Mouse (Mus musculus) heart, postnatal 0 days (tissue): ENCODE data around the gene Serpinh1. TPM values are rescaled to one million over a fixed set of nuclear protein-coding genes. Genes with fewer than 3 reads are reported as not detected.

Source experiments
- ATAC-seq: fragments of 200-750 bp; cut with Nextera tagmentation; 2 replicates; pipeline ENCODE4 v1.8.0; 2017; ENCODE audit warnings: low read depth, moderate number of reproducible peaks, moderate library complexity; ENCODE audit not compliant: insufficient read depth
- DNase-seq: peaks from one replicate; pipeline ENCODE4 v3.0.0-alpha.2; 2016; ENCODE audit warnings: low spot score
- H3K27ac ChIP-seq: fragments of 300-500 bp; sonication (generic); 2 replicates; pipeline ENCODE4 v1.5.1; 2014; ENCODE audit warnings: low read depth, mild to moderate bottlenecking
- H3K27me3 ChIP-seq: fragments of 300-500 bp; sonication (generic); 2 replicates; pipeline ENCODE4 v1.6.1; 2014; ENCODE audit warnings: low read length, mixed read lengths; ENCODE audit not compliant: control insufficient read depth, insufficient read depth
- H3K36me3 ChIP-seq: fragments of 300-500 bp; sonication (generic); replicated peaks from 2 replicates; pipeline ENCODE4 v1.6.1; 2014; ENCODE audit warnings: low read length, mixed read lengths; ENCODE audit not compliant: control insufficient read depth, insufficient read depth
- H3K4me1 ChIP-seq: fragments of 300-500 bp; sonication (generic); 2 replicates; pipeline ENCODE4 v1.6.1; 2014; ENCODE audit warnings: antibody characterized with exemption; ENCODE audit not compliant: control insufficient read depth, insufficient read depth
- H3K4me2 ChIP-seq: fragments of 300-500 bp; sonication (generic); 2 replicates; pipeline ENCODE4 v1.6.1; 2014; ENCODE audit warnings: low read depth, mild to moderate bottlenecking, low read length, moderate library complexity
- H3K4me3 ChIP-seq: fragments of 300-500 bp; sonication (generic); 2 replicates; pipeline ENCODE4 v1.5.1; 2014; ENCODE audit warnings: low read depth, low read length
- H3K9ac ChIP-seq: fragments of 300-500 bp; sonication (generic); replicated peaks from 2 replicates; pipeline ENCODE4 v1.6.1; 2014; ENCODE audit warnings: low read depth, low read length, mixed read lengths
- H3K9me3 ChIP-seq: fragments of 300-500 bp; sonication (generic); replicated peaks from 2 replicates; pipeline ENCODE4 v1.6.1; 2016; ENCODE audit warnings: low read length; ENCODE audit not compliant: control insufficient read depth
- CTCF ChIP-seq: IDR thresholded peaks from 2 replicates; pipeline ENCODE4 v1.5.1; 2016; ENCODE audit warnings: antibody characterized with exemption, control low read depth, low read depth
- EP300 ChIP-seq: IDR thresholded peaks from 2 replicates; pipeline ENCODE4 v1.6.1; 2016; ENCODE audit warnings: antibody characterized with exemption, low read depth
- WGBS: fragments of 180-500 bp; shearing (Covaris S2); extraction: QIAGEN DNeasy Blood & Tissue Kit; methylation state at CpG from one replicate; pipeline ENCODE4 v1.1.7; 2014; 5-methylcytosine and 5-hydroxymethylcytosine counted together
- polyA plus RNA-seq: library from polyadenylated mRNA; unstranded; fragments of >200 nt; fragmentation: Nextera tagmentation; extraction: Ambion mirVana; gene quantifications from 2 replicates; pipeline ENCODE4 v1.2.1, GENCODE M21; 2015
- total RNA-seq: library from RNA; depleted of rRNA; stranded (reverse); fragments of >200 nt; gene quantifications from 2 replicates; pipeline ENCODE4 v1.2.3, GENCODE M21; 2014; ENCODE audit warnings: low replicate concordance

The Serpinh1 gene
- total and polyA plus RNA-seq, 2 experiments from 2014 or later: 522 to 811 TPM

DNA sequence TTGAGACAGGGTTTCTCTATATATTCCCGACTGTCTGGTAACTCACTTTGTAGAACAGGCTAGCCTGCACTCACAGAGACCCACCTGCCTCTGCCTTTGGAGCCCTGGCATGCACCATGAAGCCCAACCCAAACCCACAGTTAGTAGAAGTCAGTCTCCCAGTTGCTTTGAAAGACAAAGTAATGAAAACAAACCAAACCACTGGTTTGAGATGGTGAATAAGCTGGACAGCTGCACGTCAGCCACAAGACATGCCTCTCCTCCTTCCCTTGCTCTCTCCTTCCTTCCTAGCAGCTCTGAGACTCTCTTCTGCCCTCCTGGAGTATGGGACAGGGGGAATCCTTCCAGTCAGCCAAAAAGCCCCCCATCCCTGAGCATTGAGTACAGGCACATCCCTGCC lies 9.1 kb upstream of the Serpinh1 start:
- TF ChIP-seq EP300: no peak
- no peak for TF ChIP-seq CTCF
- H3K9me3 ChIP-seq: no peaks in the 10 kb centered on the region
- ATAC-seq (no peak), DNase-seq (no peak)
- 86% methylated on average over 2 of the region's 2 CpGs for WGBS
- H3K4me3 ChIP-seq: no peak overlapping the region
- no peaks in the 10 kb centered on the region for H3K27me3 ChIP-seq
- no peaks in the 10 kb centered on the region for H3K36me3 ChIP-seq
- no peak overlapping the region for H3K27ac ChIP-seq
- peaks cover 18% of the 10 kb centered on the region for H3K4me1 ChIP-seq
- no peak overlapping the region for H3K9ac ChIP-seq
- H3K4me2 ChIP-seq: no peak overlapping the region

DNA sequence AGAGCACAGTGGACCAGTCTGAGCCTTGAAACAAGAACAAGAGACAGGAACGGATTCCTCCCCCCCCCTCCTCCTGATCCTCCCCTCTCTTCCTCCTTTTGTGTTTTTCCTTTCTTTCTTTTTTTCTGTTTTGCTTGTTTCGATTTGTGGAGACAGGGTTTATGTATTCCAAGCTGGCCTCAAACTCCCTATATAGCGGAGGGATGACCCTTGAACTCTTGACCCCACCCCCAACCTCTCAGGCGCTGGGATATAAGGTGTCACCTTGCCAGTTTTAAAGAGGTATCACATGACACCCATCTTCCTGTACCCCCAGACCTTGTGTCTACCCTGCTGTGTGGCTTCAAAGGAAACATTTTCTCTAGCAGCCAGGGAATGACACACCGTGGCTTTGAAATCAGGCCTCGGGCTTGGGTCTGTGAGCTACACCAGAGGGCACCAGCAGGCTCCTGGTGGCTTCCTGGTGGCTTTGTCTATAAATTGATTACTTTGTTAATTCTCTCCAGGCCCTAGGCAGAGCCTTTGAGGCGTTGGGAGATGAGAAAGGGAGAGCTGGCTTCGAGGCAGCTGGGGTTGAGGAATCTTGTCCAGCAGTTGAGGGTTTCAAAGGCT lies 7.9 kb upstream of the Serpinh1 start:
- Histone ChIP-seq H3K4me2 (no peak overlapping the region), H3K9ac (0 out of 2 replicates have a peak overlapping the region, but pooled peaks have one; percentile 3), H3K4me1 (peaks cover 30% of the 10 kb centered on the region), H3K27ac (peak overlapping the region; percentile 90), H3K27me3 (no peaks in the 10 kb centered on the region), H3K9me3 (no peaks in the 10 kb centered on the region), H3K4me3 (no peak overlapping the region), H3K36me3 (no peaks in the 10 kb centered on the region)
- 49% methylated on average over 8 of the region's 8 CpGs for WGBS
- ATAC-seq (no peak), DNase-seq (no peak)
- TF ChIP-seq EP300 (no peak), CTCF (no peak)

DNA sequence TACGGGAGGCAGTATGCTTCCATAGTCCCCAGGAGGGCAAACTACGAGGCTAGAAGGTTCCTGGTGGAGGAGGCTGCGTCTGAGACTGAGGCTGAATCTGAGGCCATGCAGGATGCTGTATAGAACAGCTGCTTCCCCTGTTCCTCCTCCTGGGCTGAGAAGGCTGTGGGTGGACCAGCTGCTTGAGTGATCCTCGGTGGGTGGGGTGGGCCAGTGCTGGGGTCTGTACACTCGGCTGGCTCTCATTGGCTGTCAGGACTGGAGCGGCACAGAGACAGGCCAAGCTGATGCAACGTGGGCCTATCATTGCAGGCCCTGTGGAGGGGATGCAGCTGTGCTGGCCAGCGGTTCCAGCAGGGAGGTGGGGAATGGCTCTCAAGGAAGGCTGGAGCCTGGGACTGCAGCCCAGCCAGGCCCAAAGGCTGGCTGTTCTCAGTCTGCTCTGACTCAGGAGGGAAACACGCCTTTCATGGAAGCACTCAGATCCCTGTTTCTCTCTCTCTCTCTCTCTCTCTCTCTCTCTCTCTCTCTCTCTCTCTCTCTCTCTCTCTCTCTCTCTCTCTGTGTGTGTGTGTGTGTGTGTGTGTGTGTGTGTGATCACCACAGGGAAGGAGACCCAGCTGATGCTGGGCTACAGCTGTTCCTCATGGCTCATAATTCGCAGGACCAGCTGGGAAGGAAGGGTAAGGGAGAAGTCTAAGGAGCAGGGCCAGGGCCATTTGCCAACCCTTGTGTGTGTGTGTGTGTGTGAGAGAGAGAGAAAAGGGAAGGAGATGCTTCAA lies 7.2 kb upstream of the Serpinh1 start:
- Histone ChIP-seq H3K4me3 (no peak overlapping the region), H3K27me3 (no peaks in the 10 kb centered on the region), H3K36me3 (no peaks in the 10 kb centered on the region), H3K9me3 (no peaks in the 10 kb centered on the region), H3K4me1 (peaks cover 35% of the 10 kb centered on the region), H3K4me2 (no peak overlapping the region), H3K27ac (peak overlapping the region; percentile 90), H3K9ac (0 out of 2 replicates have a peak overlapping the region, but pooled peaks have one; percentile 3)
- WGBS: 19% methylated on average over 10 of the region's 10 CpGs
- ATAC-seq (peak; percentile 83), DNase-seq (peak; percentile 92)
- TF ChIP-seq CTCF (no peak), EP300 (peak; percentile 62; the same call in 1 of the 2 replicates)

DNA sequence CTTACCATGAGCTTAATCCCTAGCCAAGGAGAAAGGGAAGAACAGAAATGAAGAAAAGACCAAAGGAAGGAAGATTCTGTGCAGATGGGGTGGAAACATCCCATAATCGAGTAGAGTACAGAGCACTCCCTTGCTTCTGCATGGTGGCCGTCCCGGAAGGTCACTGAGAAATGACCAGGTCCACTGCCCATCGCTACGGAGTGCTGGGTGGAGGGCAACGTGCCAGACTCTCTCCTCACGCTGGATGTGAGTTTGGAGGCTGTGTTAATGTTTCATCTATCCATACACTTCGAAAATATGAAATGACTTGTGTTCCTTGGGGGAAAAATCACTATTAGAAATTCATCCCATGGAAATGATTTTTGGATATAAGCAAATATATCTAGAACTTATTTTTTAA lies 5.3 kb upstream of the Serpinh1 start:
- TF ChIP-seq EP300 (no peak), CTCF (no peak)
- Histone ChIP-seq H3K27ac (no peak overlapping the region), H3K9me3 (no peaks in the 10 kb centered on the region), H3K4me3 (no peak overlapping the region), H3K27me3 (no peaks in the 10 kb centered on the region), H3K4me1 (peaks cover 51% of the 10 kb centered on the region), H3K9ac (no peak overlapping the region), H3K36me3 (no peaks in the 10 kb centered on the region), H3K4me2 (no peak overlapping the region)
- 84% methylated on average over 8 of the region's 8 CpGs for WGBS
- ATAC-seq (no peak), DNase-seq (no peak)

DNA sequence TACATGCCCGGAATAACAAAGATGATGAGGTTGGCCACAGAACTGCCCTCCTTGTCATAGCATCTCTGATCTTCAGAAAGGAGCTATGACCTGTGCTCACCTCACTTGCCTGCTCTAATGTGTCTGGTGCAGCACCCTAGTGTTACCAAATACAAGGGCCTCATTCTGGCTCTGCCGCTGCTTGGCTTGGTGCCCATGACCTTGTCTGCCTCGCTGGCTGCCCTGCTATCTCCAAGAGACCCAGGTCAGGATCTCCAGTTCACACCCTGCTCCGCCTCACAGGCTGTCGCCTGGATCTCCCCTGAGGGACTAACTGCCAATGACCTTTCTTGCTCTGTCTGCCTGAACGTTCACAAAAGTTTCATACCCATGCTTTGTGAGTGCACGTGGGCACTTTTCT lies 4.2 kb upstream of the Serpinh1 start:
- WGBS: 12% methylated on average over 7 of the region's 7 CpGs
- H3K36me3 ChIP-seq: no peaks in the 10 kb centered on the region
- H3K4me1 ChIP-seq: peaks cover 53% of the 10 kb centered on the region
- no peaks in the 10 kb centered on the region for H3K9me3 ChIP-seq
- peak overlapping the region; percentile 52 for H3K4me2 ChIP-seq
- DNase-seq (peak; percentile 44), ATAC-seq (no peak)
- peak overlapping the region; percentile 99 for H3K27ac ChIP-seq
- H3K4me3 ChIP-seq: no peak overlapping the region
- H3K9ac ChIP-seq: no peak overlapping the region
- TF ChIP-seq EP300 (no peak), CTCF (no peak)
- H3K27me3 ChIP-seq: no peaks in the 10 kb centered on the region
